ENCODE assay signal across 21 mouse cellular contexts in the genomic region with DNA sequence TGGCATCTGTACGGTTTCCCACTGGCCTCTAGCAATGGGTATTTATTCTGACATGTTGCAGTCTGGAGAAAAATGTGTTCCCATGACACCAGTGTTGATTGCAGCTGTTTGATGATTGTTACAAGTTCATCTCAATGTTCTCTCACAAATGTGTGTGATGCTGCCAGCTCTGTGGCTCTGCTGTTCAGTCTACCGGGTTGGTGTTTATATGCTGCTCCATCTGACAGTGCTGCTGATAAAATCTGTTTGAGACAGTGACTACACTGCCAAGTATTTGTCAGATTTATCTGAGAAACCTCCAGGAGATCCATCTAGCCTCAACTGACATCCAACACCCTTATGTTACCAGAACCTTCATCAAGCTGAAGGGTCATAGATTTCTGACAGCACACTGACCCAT.
A peak's percentile ranks its signal among the peaks of the same experiment; 100 is the strongest.
DNase-seq lines count a peak whose midpoint lies in the region; TF ChIP-seq lines count a peak whose summit lies in the region.
"Had no signal": no experiment of that assay in that cellular context is flagged by ENCODE, and none has a peak within 500 bp of the region (broad histone marks: within the 10 kb centered on the region; RNA-seq: fewer than 3 reads in every experiment).

No protein-coding gene starts in this region.

- 7% methylated on average over 2 of the region's 2 CpGs for WGBS in cerebellum, adult 2 months

- H3K4me3 ChIP-seq in cerebellum, adult 2 months (replicated peaks; ENCODE audit: insufficient read depth, low read depth, low read length) = no peak overlapping the region
- no peak overlapping the region for H3K4me3 ChIP-seq in layer of hippocampus, adult 2 months
- H3K4me3 ChIP-seq: heart, adult 2 months; kidney, embryonic 15.5 days; megakaryocyte, embryonic 14.5 days; midbrain, embryonic 15.5 days; neural tube, embryonic 15.5 days had no signal

- H3K4me1 ChIP-seq in cerebellum, adult 2 months (ENCODE audit: control insufficient read depth, insufficient read depth, low read length) = no peaks in the 10 kb centered on the region
- H3K4me1 ChIP-seq: kidney, embryonic 15.5 days; megakaryocyte, embryonic 14.5 days; midbrain, embryonic 15.5 days; neural tube, embryonic 15.5 days had no signal

- DNase-seq in cerebellum, postnatal 14 days = peak; percentile 5
- DNase-seq in cerebellum, adult 2 months = no peak
- peak; percentile 1 for DNase-seq in left cerebral cortex, postnatal 4 days
- no peak for DNase-seq in left cerebral cortex, postnatal 36 days (ENCODE audit: low spot score in 2 of 2)
- DNase-seq in layer of hippocampus, adult 2 months (ENCODE audit: low spot score in 2 of 2) = peak; percentile 11 to 40
- peak; percentile 3 for DNase-seq in telencephalon, adult 2 months (ENCODE audit: low read depth, low spot score)
- no peak for DNase-seq in lung, postnatal 4 days
- DNase-seq: adrenal gland, postnatal 10 days; cerebellum, adult 11-12 months; gastrocnemius, postnatal 14 days; heart, adult 2 months; heart, postnatal 36 days; kidney, postnatal 4 days; right cerebral cortex, postnatal 25 days; thymus, adult 2 months had no signal

- no peak overlapping the region for H3K27ac ChIP-seq in cerebellum, adult 2 months (ENCODE audit: insufficient read depth, low read length)
- no peak overlapping the region for H3K27ac ChIP-seq in layer of hippocampus, adult 2 months
- H3K27ac ChIP-seq: heart, adult 2 months; hindbrain, embryonic 14.5 days; kidney, embryonic 15.5 days; liver, embryonic 14.5 days; midbrain, embryonic 15.5 days; neural tube, embryonic 15.5 days had no signal

- TF ChIP-seq CTCF in cerebellum, adult 2 months (IDR thresholded peaks at IDR 0.05; ENCODE audit: borderline replicate concordance, insufficient read depth, low read depth, low read length) = no peak
- TF ChIP-seq CTCF in layer of hippocampus, adult 2 months (conservative IDR thresholded peaks at IDR 0.05) = no peak

- intact Hi-C loops in left cerebral cortex, postnatal 4 days (cut with DNase I) = no loop called here
- intact Hi-C loops in left cerebral cortex, postnatal 36 days (cut with DNase I) = no loop called here

- no peaks in the 10 kb centered on the region for H3K27me3 ChIP-seq in cerebellum, adult 2 months (ENCODE audit: control insufficient read depth, insufficient read depth, low read length)
- H3K27me3 ChIP-seq: kidney, embryonic 15.5 days; megakaryocyte, embryonic 14.5 days; midbrain, embryonic 15.5 days; neural tube, embryonic 15.5 days had no signal

- TF ChIP-seq POLR2A in cerebellum, adult 2 months (IDR thresholded peaks at IDR 0.05; ENCODE audit: borderline replicate concordance, insufficient read depth, low read length) = no peak

Comparison
In these comparisons a context has a peak if more than half of its experiments do, and no peak if none do; other contexts are left out.
1. DNase-seq: peak in cerebellum, postnatal 14 days (2 of 2), left cerebral cortex, postnatal 4 days (single experiment), layer of hippocampus, adult 2 months (2 of 2) and telencephalon, adult 2 months (single experiment); none in cerebellum, adult 2 months (0 of 2), left cerebral cortex, postnatal 36 days (0 of 2) and lung, postnatal 4 days (0 of 2).